Mouse (Mus musculus) spleen, adult 2 months (tissue): ENCODE measurements around the gene Arhgef3. TPM values are rescaled to one million over a fixed set of nuclear protein-coding genes. Genes with fewer than 3 reads are reported as not detected.
A peak's percentile ranks its signal among the peaks of the same experiment; 100 is the strongest.

Experiments
- DNase-seq, 2 experiments: peaks; one replicate each; pipeline versions ENCODE4 v3.0.0 to v3.0.0-alpha.2; 2012 to 2021; ENCODE audit warnings: low spot score in 2 of 2, low read depth in 1 of 2
- H3K27ac ChIP-seq: fragments of 200-500 bp; 2 replicates; pipeline ENCODE4 v1.5.1; 2012; ENCODE audit warnings: low read length, inconsistent platforms; ENCODE audit not compliant: insufficient read depth
- H3K27me3 ChIP-seq: fragments of 200-500 bp; 2 replicates; pipeline ENCODE4 v1.6.1; 2012; ENCODE audit warnings: mild to moderate bottlenecking, moderate library complexity, low read length, inconsistent platforms; ENCODE audit not compliant: control insufficient read depth, insufficient read depth
- H3K36me3 ChIP-seq: fragments of 200-500 bp; 2 replicates; pipeline ENCODE4 v1.6.1; 2012; ENCODE audit warnings: mild to moderate bottlenecking, low read length, inconsistent platforms; ENCODE audit not compliant: control insufficient read depth, insufficient read depth
- H3K4me1 ChIP-seq: fragments of 200-500 bp; 2 replicates; pipeline ENCODE4 v1.6.1; 2011; ENCODE audit warnings: inconsistent platforms; ENCODE audit not compliant: control insufficient read depth, insufficient read depth, insufficient read length
- H3K4me3 ChIP-seq: fragments of 200-500 bp; 2 replicates; pipeline ENCODE4 v1.5.1; 2011; ENCODE audit warnings: mild to moderate bottlenecking, inconsistent platforms; ENCODE audit not compliant: insufficient read depth, insufficient read length; ENCODE audit errors: extremely low read depth
- CTCF ChIP-seq: fragments of 200-500 bp; IDR thresholded peaks from 2 replicates; pipeline ENCODE4 v1.5.1; 2011; ENCODE audit warnings: mild to moderate bottlenecking, inconsistent platforms; ENCODE audit not compliant: insufficient read depth, insufficient read length, insufficient replicate concordance; ENCODE audit errors: extremely low read depth
- POLR2A ChIP-seq: fragments of 200-500 bp; IDR thresholded peaks from 2 replicates; pipeline ENCODE4 v1.6.1; 2011; ENCODE audit warnings: low read depth, low read length, inconsistent platforms
- WGBS: fragments of 180-500 bp; shearing (Covaris S2); methylation state at CpG from one replicate; pipeline ENCODE4 v1.1.7; 2018; 5-methylcytosine and 5-hydroxymethylcytosine counted together
- polyA plus RNA-seq: library from polyadenylated mRNA; depleted of rRNA; stranded (reverse); fragments of >200 nt; gene quantifications from 2 replicates; pipeline ENCODE4 v1.2.3, GENCODE M21; 2012

Arhgef3 gene
- polyA plus RNA-seq, 1 experiment, result 21.1 TPM

DNA sequence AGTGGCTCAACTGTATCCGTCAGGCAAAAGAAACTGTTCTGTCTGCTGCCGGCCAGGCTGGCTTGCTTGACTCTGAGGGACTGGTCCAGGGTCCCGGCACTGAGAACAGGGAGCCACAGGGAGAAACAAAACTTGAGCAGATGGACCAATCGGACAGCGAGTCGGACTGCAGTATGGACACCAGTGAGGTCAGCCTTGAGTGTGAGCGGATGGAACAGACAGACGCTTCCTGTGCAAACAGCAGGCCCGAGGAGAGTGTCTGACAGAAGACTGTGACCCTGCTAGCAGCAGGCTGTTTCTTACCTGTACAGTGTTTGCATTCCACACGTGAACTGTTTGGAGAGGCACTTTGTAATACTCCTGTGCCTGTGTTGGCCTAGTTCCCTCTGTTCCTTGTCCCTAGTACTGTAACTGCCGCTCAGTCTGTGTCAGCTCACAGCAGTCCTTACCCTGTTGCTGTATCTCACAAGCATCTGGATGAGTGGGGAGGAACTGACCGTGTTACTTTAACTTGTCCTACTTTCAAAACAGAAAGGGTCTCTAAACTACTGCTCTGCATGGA lies 287.1 kb downstream of the Arhgef3 start:
- Histone ChIP-seq H3K27ac (peak overlapping the region; percentile 95), H3K4me1 (peaks cover 37% of the 10 kb centered on the region), H3K27me3 (no peaks in the 10 kb centered on the region), H3K4me3 (no peak overlapping the region), H3K36me3 (peaks cover 38% of the 10 kb centered on the region)
- TF ChIP-seq POLR2A (no peak), CTCF (no peak)
- DNase-seq, result no peak
- 57% methylated on average over 12 of the region's 12 CpGs for WGBS

GRCm38 (mm10) chr14:27402332-27403250 lies 287.9 kb downstream of the Arhgef3 start:
- Histone ChIP-seq H3K4me1 (peaks cover 34% of the 10 kb centered on the region), H3K4me3 (no peak overlapping the region), H3K36me3 (peaks cover 38% of the 10 kb centered on the region), H3K27ac (peak overlapping the region; percentile 95), H3K27me3 (no peaks in the 10 kb centered on the region)
- 8% methylated on average over 10 of the region's 10 CpGs for WGBS
- DNase-seq, result peak in 1 of 2 experiments; percentile 47
- TF ChIP-seq POLR2A (no peak), CTCF (no peak)

DNA sequence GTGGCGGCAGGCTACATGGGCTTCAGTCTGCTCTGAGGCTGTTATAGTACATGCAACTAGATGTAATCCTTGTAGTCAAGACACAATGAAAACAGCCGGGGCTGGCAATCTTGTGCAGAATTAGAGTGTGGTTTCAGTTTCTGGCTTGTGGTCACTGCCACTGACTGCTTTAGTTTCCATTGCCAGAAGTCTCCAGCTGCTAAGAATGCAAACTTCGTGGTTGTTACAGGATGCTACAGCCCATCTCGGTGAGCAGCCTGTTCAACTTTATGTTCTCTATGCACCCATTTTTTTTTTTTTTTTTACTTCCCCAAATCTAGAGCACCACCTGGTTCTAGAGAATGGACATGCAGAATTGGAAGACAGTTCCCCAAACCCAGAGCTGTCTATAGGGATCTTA lies 290.8 kb downstream of the Arhgef3 start:
- peak overlapping the region; percentile 0; the same call in 1 of the 2 replicates for H3K4me3 ChIP-seq
- peak; percentile 64 to 92 for DNase-seq
- 7% methylated on average over 4 of the region's 4 CpGs for WGBS
- TF ChIP-seq POLR2A (no peak), CTCF (no peak)
- peaks cover 17% of the 10 kb centered on the region for H3K36me3 ChIP-seq
- H3K4me1 ChIP-seq, result peaks cover 30% of the 10 kb centered on the region
- peak overlapping the region; percentile 90 for H3K27ac ChIP-seq
- no peaks in the 10 kb centered on the region for H3K27me3 ChIP-seq

DNA sequence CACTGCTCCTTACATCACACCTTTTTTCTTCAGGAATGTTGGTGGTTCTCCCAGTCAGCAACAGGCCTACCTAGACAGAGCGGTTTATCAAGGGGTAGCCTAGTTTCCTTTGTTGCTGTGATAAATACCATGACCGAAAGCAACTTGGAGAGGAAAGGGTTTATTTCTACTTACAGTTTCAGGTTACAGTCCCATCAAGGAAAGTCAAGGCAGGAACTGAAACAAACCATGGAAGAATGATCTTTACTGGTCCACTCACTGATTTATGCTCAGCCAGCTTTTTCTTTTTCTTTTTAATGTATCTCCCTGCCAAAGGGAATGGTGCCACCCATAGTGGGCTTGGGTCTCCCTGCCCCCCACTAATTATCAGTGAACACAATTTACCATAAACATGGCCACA lies 291.2 kb downstream of the Arhgef3 start:
- WGBS, result 78% methylated on average over 2 of the region's 2 CpGs
- DNase-seq, result no peak
- no peak for TF ChIP-seq CTCF
- TF ChIP-seq POLR2A, result no peak
- Histone ChIP-seq H3K36me3 (peaks cover 13% of the 10 kb centered on the region), H3K27me3 (no peaks in the 10 kb centered on the region), H3K4me3 (no peak overlapping the region; the same call in 1 of the 2 replicates), H3K27ac (peak overlapping the region; percentile 90), H3K4me1 (peaks cover 29% of the 10 kb centered on the region)

- H3K4me1 ChIP-seq, result peaks cover 29% of the 10 kb centered on the region
- no peak overlapping the region for H3K27ac ChIP-seq
- no peak for DNase-seq
- WGBS, result 77% methylated on average over 3 of the region's 3 CpGs
- H3K27me3 ChIP-seq, result no peaks in the 10 kb centered on the region
- TF ChIP-seq POLR2A (no peak), CTCF (no peak)
- H3K4me3 ChIP-seq, result no peak overlapping the region
- peaks cover 8% of the 10 kb centered on the region for H3K36me3 ChIP-seq
These were observed 293.5 kb downstream of the Arhgef3 start for GRCm38 (mm10) chr14:27408240-27408639.

DNA sequence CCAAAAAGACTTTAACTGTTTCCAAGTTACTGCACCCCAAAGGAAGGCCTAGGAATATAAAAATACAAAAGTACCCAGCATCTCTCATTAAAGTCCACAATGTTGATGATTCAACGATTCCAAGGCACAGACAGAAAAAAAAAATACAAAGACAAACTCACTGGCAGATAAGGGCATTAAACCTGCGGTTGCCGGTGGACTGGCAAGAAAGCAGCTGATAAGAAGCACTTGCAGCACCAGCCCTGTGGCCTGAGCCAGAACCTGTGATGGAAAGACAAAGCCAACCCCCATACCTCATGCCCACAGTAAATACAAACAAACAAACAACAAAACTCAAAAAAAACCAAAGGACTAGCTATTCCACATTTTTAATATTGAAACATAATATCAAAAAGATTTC lies 295.0 kb downstream of the Arhgef3 start:
- Histone ChIP-seq H3K27me3 (no peaks in the 10 kb centered on the region), H3K27ac (no peak overlapping the region), H3K4me3 (no peak overlapping the region), H3K4me1 (peaks cover 22% of the 10 kb centered on the region; the same call in 1 of the 2 replicates), H3K36me3 (no peaks in the 10 kb centered on the region)
- WGBS, result 76% methylated on average over 3 of the region's 3 CpGs
- no peak for DNase-seq
- no peak for TF ChIP-seq CTCF
- no peak for TF ChIP-seq POLR2A
